Mouse (Mus musculus): ENCODE results near the gene Skint6. TPM values are rescaled to one million over a fixed set of nuclear protein-coding genes. Genes with fewer than 3 reads are reported as not detected.
"Not testable (repeated sequence)": the region's sequence is repeated elsewhere in the genome, so short reads cannot be mapped to it uniquely, and the experiment has no call there.

Gene Skint6
- not detected for total RNA-seq (2021)
- long read RNA-seq, experiment 1: 0 reads
- long read RNA-seq, experiment 2: 0 reads

DNA sequence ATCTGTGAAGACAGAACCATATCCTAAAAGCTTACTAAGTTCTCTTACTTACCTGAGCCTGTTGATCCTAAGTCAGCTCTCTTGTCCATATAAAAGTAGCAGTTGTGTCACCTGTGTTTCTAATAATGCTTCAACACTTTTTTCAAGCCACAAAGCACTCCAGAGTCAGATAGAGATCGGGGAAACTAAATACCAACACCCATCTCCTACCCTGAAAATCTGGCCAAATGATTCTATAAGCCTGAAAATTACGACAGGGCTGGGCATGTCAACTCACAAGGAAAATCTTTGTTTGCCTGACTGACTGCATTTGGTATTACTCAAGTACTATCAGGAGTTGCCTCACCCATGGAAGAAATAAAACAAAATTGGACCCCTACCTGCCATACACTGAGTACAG is at the start of gene Skint6:
Skint6 (minus strand) TSS at position 101 of the 400 bp plus-strand sequence.
- DNase-seq (ENCODE audit: low spot score in 2 of 2): no peak

DNA sequence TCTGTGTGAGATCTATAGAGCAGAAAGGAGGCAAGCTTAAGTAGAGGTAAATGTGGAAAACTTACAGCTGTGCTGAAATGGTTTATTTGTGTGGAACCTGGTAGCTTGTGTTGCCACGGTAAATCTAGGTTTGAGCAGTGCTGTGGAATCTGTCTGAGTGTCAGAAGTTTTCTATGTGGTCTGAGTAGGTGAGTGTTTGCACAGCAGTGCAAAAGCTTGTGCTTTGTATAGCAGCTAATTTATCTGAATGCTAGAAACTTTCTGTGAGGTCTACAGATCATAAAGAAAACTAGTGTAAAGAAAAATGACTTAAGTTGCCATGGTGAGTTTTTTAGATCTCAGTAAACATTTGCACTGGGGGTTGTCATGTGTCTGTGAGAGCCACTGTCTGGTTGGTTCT is 34.1 kb upstream of the Skint6 start:
- DNase-seq (ENCODE audit: low spot score in 2 of 2): no peak

DNA sequence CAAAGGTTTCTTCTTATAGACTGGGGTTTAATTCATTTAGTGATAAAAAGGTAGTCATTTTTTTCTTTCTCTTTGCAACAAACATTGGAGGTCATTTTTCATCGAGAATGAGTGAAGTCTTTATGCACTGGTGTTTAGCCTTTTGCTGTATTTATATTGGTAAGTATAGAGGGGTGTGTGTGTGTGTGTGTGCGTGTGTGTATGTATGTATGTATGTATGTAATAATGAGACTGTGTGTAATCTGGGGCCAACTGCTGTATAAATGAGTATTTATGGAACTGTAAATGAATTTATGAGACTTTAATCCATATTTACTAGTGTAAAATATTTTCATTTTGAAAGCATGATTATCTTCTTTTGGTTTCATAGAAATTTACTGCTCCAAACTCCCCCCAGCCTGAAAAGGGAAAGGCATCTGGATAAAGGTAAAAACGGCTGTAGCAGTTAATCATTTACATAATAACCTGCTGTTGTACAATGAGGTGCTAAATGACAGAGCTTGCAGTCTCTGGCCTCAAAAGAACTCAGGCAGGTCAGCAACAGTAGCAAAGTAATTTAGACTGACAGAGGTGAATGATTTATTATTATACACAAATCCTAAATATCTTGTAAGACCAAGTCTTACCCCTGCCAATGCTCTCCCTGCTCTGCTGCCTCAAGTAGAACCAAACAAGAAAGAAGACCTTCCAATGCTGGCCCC is 15.2 kb upstream of the Skint6 start:
- no peak for DNase-seq (ENCODE audit: low spot score in 2 of 2)

DNA sequence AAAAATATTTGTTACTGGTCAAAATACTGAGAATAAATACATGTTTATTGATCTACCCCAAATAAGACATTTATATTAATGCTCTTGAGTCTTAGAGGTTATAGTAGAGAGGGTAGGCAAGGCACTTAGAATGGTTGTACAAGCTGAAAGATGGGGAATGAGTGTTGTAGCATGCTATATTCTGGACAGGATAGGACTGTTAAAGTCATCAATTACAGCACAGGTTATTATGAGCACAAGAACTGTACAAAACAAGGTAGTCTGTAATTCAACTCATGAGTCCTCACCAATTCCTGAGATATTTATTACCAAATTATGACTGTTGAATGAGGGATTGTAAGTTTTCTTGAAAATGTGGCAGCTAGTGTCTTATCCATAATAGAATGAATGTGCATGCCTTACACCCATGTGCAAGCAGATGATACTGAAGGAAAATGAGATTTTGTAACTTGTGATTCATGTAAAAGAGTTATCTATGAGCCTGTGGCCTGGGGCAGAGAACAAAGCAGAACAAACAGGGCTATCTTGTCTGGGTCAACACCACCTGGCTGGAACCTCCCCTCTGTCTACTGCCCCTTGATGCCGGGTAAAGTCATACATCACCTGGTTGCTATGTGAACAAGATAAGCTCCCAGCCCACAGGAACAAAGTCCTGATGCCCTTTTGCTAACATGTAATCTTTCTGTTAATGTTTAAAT is 23.3 kb downstream of the Skint6 start:
- no peak for DNase-seq (ENCODE audit: low spot score in 2 of 2)

DNA sequence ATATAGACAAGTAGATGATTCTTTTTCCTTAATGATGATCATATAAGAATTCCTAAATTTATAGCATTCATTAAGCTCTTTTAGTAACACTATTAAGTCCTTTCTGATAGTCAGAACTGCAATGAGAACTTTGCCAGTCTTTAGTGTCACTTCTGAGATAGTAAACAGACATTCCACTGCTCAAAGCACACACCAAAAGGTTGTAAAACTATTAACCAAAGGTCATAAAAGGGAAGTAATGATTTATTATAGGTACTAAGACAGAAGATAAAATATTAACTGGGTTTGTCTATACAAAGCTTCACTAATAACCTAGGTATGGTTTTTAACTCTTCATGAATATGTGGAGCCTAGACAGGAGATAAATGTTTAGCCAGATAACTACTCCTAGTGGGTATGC is 41.0 kb downstream of the Skint6 start:
- no peak for DNase-seq (ENCODE audit: low spot score in 2 of 2)

DNA sequence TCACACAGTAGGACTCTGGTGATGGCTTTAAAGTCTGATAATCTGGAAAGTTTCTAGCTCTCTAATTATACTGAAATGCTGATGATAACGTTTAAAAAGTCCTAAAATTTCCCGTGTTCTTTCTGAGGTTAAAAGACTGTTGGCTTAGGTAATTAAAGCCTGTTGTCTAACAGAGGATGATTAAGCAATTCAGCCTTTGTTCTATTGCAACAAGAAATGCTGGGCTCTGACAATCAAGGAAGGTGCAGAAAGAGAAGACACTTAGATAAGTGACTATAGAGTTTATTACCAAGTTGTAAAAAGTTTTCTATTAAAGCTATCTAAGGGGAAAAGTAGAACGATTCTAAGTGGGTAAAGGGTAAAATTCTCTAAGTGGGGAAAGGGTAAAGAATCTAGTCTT is 219.2 kb downstream of the Skint6 start:
- no peak for DNase-seq (ENCODE audit: low spot score in 2 of 2)

DNA sequence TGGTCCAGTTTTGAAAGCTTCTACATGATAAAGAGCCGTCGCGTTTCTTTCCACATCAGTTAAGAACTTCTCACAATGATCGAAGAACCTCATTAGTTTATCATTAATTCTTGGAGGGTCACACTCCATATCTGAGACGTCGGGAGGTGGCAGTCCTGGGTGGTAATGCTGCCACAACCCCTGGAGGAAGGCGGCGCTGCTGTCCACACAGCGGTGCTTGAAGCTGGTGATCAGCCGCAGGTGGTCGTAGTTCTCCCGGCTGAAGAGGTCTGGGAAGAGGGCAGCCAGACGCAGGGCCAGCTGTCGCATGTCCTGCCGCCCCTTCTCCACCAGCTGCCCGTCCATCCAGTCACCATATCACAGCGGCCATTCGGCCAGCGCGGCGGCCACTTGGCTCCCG is 307.6 kb downstream of the Skint6 start:
- DNase-seq (ENCODE audit: low spot score in 2 of 2): not testable (repeated sequence)

DNA sequence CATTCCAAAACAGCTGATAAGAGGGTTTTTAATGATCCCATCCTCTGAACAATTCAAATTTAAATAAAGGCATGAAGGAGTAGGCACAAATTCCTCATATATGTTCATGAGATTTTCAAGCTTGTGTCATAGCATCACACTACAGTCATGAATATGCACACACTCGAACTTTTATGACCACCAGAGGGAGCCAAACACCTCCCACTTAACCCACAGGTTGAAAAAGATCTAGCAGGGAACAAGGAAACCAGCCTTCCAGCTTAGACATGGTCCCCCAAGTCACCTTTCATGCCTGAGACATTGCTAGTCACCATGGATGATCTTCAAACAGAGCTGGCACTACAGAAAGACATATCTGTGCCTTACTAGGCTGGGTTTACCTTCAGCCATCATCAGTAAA is 496.1 kb downstream of the Skint6 start:
- DNase-seq (ENCODE audit: low spot score in 2 of 2): no peak

DNA sequence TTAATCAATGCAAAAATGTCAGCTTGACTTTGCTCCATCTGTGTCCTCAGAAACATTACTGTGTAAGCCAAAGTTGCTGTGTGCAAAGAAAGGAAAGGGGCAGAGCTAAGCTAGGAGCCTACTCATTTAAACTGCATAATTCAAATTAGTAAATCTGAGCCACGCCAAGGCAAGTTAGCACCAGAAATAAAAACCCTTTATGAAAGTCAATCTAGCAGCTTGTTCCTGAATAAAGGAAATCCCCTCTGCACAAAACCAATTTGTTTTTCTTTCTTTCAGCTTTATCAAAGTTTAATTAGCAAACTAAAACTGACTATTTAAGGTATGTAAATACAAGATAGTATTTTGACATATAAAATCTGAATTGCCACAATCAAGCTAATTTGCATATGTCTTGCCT is 512.0 kb downstream of the Skint6 start, which contains the start of gene Skint10:
Skint10 (minus strand) TSS at position 101 of the 400 bp plus-strand sequence.
- no peak for DNase-seq (ENCODE audit: low spot score in 2 of 2)

All from layer of hippocampus, postnatal 14 days (tissue).